Mouse (Mus musculus) embryonic facial prominence, embryonic 11.5 days (tissue): ENCODE measurements at regions not wholly inside any gene's neighbourhood (a gene's known extent, or its start where the extent isn't known, plus 50 kb on each side); places are given as distances from the start of the nearest gene placed in this dataset.
"Not testable (repeated sequence)": the region's sequence is repeated elsewhere in the genome, so short reads cannot be mapped to it uniquely, and the experiment has no call there.

Experiments
- ATAC-seq: fragments of 200-750 bp; cut with Nextera tagmentation; replicated peaks from 2 replicates; pipeline ENCODE4 v1.8.0; 2017; ENCODE audit warnings: low read depth; ENCODE audit not compliant: insufficient number of reproducible peaks, low FRiP score, low TSS enrichment
- DNase-seq: peaks from one replicate; pipeline ENCODE4 v3.0.0-alpha.2; 2015; ENCODE audit warnings: low spot score
- H3K27ac ChIP-seq: fragments of 300-500 bp; sonication (generic); replicated peaks from 2 replicates; pipeline ENCODE4 v1.5.1; 2014; ENCODE audit warnings: mild to moderate bottlenecking, low read depth, low read length, control low read depth
- H3K27me3 ChIP-seq: fragments of 300-500 bp; sonication (generic); 2 replicates; pipeline ENCODE4 v1.6.1; 2014; ENCODE audit warnings: mild to moderate bottlenecking, low read length, moderate library complexity, mixed read lengths; ENCODE audit not compliant: control insufficient read depth, insufficient read depth
- H3K36me3 ChIP-seq: fragments of 300-500 bp; sonication (generic); replicated peaks from 2 replicates; pipeline ENCODE4 v1.6.1; 2014; ENCODE audit warnings: low read depth, mild to moderate bottlenecking, low read length, moderate library complexity, mixed read lengths; ENCODE audit not compliant: control insufficient read depth, insufficient read depth
- H3K4me1 ChIP-seq: fragments of 300-500 bp; sonication (generic); 2 replicates; pipeline ENCODE4 v1.6.1; 2014; ENCODE audit warnings: low read length, mixed read lengths; ENCODE audit not compliant: control insufficient read depth, insufficient read depth
- H3K4me2 ChIP-seq: fragments of 300-500 bp; sonication (generic); 2 replicates; pipeline ENCODE4 v1.6.1; 2014; ENCODE audit warnings: low read depth, mild to moderate bottlenecking, control low read depth, low read length, moderate library complexity
- H3K4me3 ChIP-seq: fragments of 300-500 bp; sonication (generic); 2 replicates; pipeline ENCODE4 v1.5.1; 2014; ENCODE audit warnings: low read depth, low read length, control low read depth
- H3K9ac ChIP-seq: fragments of 300-500 bp; sonication (generic); replicated peaks from 2 replicates; pipeline ENCODE4 v1.6.1; 2014; ENCODE audit warnings: mild to moderate bottlenecking, control low read depth, low read length
- H3K9me3 ChIP-seq: fragments of 300-500 bp; sonication (generic); replicated peaks from 2 replicates; pipeline ENCODE4 v1.6.1; 2016; ENCODE audit warnings: mild to moderate bottlenecking, low read length, inconsistent platforms, mixed read lengths; ENCODE audit not compliant: control insufficient read depth
- whole genome bisulfite sequencing: fragments of 180-500 bp; shearing (Covaris S2); extraction: QIAGEN DNeasy Blood & Tissue Kit; methylation state at CpG from one replicate; pipeline ENCODE4 v1.1.7; 2014; 5-methylcytosine and 5-hydroxymethylcytosine counted together

GRCm38 (mm10) chr9:30613003-30613552, 186.2 kb downstream of the Snx19 start:
- Histone ChIP-seq H3K9me3 (no peaks in the 10 kb centered on the region), H3K4me3 (no peak overlapping the region), H3K4me1 (no peaks in the 10 kb centered on the region), H3K27me3 (no peaks in the 10 kb centered on the region), H3K9ac (no peak overlapping the region), H3K4me2 (no peak overlapping the region), H3K27ac (no peak overlapping the region), H3K36me3 (no peaks in the 10 kb centered on the region)
- ATAC-seq (no peak), DNase-seq (no peak)
- WGBS = 84% methylated on average over 5 of the region's 5 CpGs

- no peak for DNase-seq
- H3K4me2 ChIP-seq = no peak overlapping the region
- H3K4me1 ChIP-seq = no peaks in the 10 kb centered on the region
- WGBS = 85% methylated on average over 7 of the region's 7 CpGs
- H3K27me3 ChIP-seq = no peaks in the 10 kb centered on the region
- H3K36me3 ChIP-seq = no peaks in the 10 kb centered on the region
- no peak for ATAC-seq
- H3K27ac ChIP-seq = no peak overlapping the region
- H3K9me3 ChIP-seq = no peaks in the 10 kb centered on the region
- no peak overlapping the region for H3K9ac ChIP-seq
- H3K4me3 ChIP-seq = no peak overlapping the region
These were observed 183.4 kb downstream of the Snx19 start for GRCm38 (mm10) chr9:30610328-30610727.

GRCm38 (mm10) chr9:30599756-30600155, 172.8 kb downstream of the Snx19 start:
- H3K4me2 ChIP-seq = no peak overlapping the region
- no peak overlapping the region for H3K4me3 ChIP-seq
- no peaks in the 10 kb centered on the region for H3K27me3 ChIP-seq
- no peaks in the 10 kb centered on the region for H3K36me3 ChIP-seq
- H3K4me1 ChIP-seq = no peaks in the 10 kb centered on the region
- H3K27ac ChIP-seq = no peak overlapping the region
- no peaks in the 10 kb centered on the region for H3K9me3 ChIP-seq
- no peak for ATAC-seq
- no peak overlapping the region for H3K9ac ChIP-seq
- 57% methylated on average over 7 of the region's 7 CpGs for WGBS
- no peak for DNase-seq

GRCm38 (mm10) chr9:30597691-30598090, 170.8 kb downstream of the Snx19 start:
- no peak for ATAC-seq
- Histone ChIP-seq H3K27ac (no peak overlapping the region), H3K9me3 (no peaks in the 10 kb centered on the region)

GRCm38 (mm10) chr9:30597092-30597491, 170.2 kb downstream of the Snx19 start:
- H3K4me2 ChIP-seq, H3K27ac ChIP-seq, H3K4me3 ChIP-seq, H3K9me3 ChIP-seq, H3K36me3 ChIP-seq, H3K4me1 ChIP-seq, ATAC-seq, H3K9ac ChIP-seq, H3K27me3 ChIP-seq, DNase-seq: not testable (repeated sequence)
- 67% methylated on average over 6 of the region's 6 CpGs for WGBS

More at GRCm38 (mm10) chr9:30597691-30598090, 170.8 kb downstream of the Snx19 start:
- H3K36me3 ChIP-seq = no peaks in the 10 kb centered on the region
- H3K4me2 ChIP-seq = no peak overlapping the region
- no peaks in the 10 kb centered on the region for H3K4me1 ChIP-seq
- WGBS = 52% methylated on average over 4 of the region's 4 CpGs
- no peak overlapping the region for H3K4me3 ChIP-seq
- H3K9ac ChIP-seq = no peak overlapping the region
- H3K27me3 ChIP-seq = no peaks in the 10 kb centered on the region
- DNase-seq = no peak

GRCm38 (mm10) chr9:30592601-30593000, 165.7 kb downstream of the Snx19 start:
- no peaks in the 10 kb centered on the region for H3K4me1 ChIP-seq
- no peak overlapping the region for H3K4me3 ChIP-seq
- H3K36me3 ChIP-seq = no peaks in the 10 kb centered on the region
- whole genome bisulfite sequencing = 91% methylated on average over 2 of the region's 2 CpGs
- no peak overlapping the region for H3K9ac ChIP-seq
- H3K9me3 ChIP-seq = no peaks in the 10 kb centered on the region
- H3K27ac ChIP-seq = no peak overlapping the region
- DNase-seq (no peak), ATAC-seq (no peak)
- no peak overlapping the region for H3K4me2 ChIP-seq
- H3K27me3 ChIP-seq = no peaks in the 10 kb centered on the region

- no peak overlapping the region for H3K9ac ChIP-seq
- DNase-seq = no peak
- WGBS = 88% methylated on average over 5 of the region's 5 CpGs
- no peak overlapping the region for H3K4me3 ChIP-seq
- H3K27ac ChIP-seq = no peak overlapping the region
- no peaks in the 10 kb centered on the region for H3K4me1 ChIP-seq
- H3K4me2 ChIP-seq = no peak overlapping the region
- ATAC-seq = no peak
- no peaks in the 10 kb centered on the region for H3K9me3 ChIP-seq
- H3K27me3 ChIP-seq = no peaks in the 10 kb centered on the region
- no peaks in the 10 kb centered on the region for H3K36me3 ChIP-seq
These were observed 164.3 kb downstream of the Snx19 start for GRCm38 (mm10) chr9:30591246-30591645.

GRCm38 (mm10) chr9:30590661-30591179, 163.8 kb downstream of the Snx19 start:
- Histone ChIP-seq H3K9ac (no peak overlapping the region), H3K27ac (no peak overlapping the region), H3K27me3 (no peaks in the 10 kb centered on the region), H3K4me1 (no peaks in the 10 kb centered on the region), H3K9me3 (no peaks in the 10 kb centered on the region), H3K4me3 (no peak overlapping the region), H3K36me3 (no peaks in the 10 kb centered on the region), H3K4me2 (no peak overlapping the region)
- no peak for ATAC-seq
- DNase-seq = no peak
- WGBS = 61% methylated on average over 6 of the region's 6 CpGs
